Mouse (Mus musculus): ENCODE data around the gene Gm20388. TPM values are rescaled to one million over a fixed set of nuclear protein-coding genes. Genes with fewer than 3 reads are reported as not detected.

The Gm20388 gene
- polyA plus RNA-seq, 1 experiment from 2014 or later, result not detected

- no peak overlapping the region for H3K27ac ChIP-seq
- DNase-seq (ENCODE audit: low spot score) (no peak), ATAC-seq (ENCODE audit: low FRiP score) (peak; percentile 46; the same call in 1 of the 2 replicates)
- no peak overlapping the region for H3K9ac ChIP-seq
- H3K9me3 ChIP-seq (ENCODE audit: control insufficient read depth, low read length), result no peaks in the 10 kb centered on the region
- no peak overlapping the region for H3K4me2 ChIP-seq (replicated peaks)
- WGBS, result 66% methylated on average over 5 of the region's 5 CpGs
- no peaks in the 10 kb centered on the region for H3K36me3 ChIP-seq (replicated peaks; ENCODE audit: control insufficient read depth, insufficient read depth)
- H3K27me3 ChIP-seq (ENCODE audit: control insufficient read depth, insufficient read depth, low read length), result peaks cover 8% of the 10 kb centered on the region
- peaks cover 24% of the 10 kb centered on the region for H3K4me1 ChIP-seq (replicated peaks; ENCODE audit: control insufficient read depth, insufficient read depth, low read length)
- H3K4me3 ChIP-seq (replicated peaks; ENCODE audit: low read length), result no peak overlapping the region
Measured at GRCm38 (mm10) chr8:122347811-122348552, 2437.3 kb downstream of the Gm20388 start.

DNA sequence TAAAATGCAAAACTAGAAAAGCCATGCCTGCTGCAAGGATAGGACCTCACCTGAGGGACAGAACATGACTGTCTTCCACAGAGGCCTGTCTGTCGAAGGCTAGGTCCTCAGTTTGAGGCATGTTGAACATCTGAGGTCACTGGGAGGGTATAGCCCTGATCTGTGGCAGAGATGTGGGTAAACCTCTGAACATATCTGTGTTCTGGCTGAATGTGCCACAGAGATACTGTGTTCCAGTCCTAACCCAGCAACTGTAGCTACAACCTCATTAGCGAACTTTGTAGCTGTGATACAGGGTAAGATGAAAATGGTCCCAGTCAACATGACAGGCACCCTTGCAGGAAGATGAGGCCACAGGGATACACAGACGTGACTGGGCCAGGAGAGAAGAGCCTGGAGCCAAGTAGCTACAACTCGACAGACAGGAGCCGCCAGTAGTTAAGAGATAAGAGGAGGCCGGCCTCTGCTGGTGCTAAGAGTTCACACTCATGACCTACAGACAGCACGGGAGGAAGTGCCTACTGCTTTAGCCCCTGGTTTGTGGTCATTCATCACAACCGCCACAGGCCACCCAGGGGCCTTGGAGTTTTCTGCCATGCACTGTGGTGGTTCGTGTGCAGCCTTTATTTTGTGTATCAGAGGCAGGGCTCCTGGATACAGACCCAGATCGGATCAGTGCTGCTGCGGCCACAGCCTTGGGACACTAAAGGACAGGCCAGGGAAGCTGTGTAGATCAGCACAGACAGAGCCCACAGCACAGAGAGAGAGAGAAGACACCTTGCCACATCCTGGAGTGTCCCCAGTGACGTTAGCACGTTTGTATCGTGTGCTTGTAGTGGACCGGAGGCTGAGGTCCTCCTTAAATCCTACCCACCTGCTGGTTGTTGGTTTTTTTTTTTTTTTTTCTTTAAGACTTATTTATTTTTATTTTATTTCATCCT is 2439.0 kb downstream of the Gm20388 start:
- no peak overlapping the region for H3K4me3 ChIP-seq (replicated peaks; ENCODE audit: low read length)
- peaks cover 6% of the 10 kb centered on the region for H3K27me3 ChIP-seq (ENCODE audit: control insufficient read depth, insufficient read depth, low read length)
- no peak overlapping the region for H3K9ac ChIP-seq
- ATAC-seq (ENCODE audit: low FRiP score), result no peak
- peaks cover 10% of the 10 kb centered on the region for H3K4me1 ChIP-seq (replicated peaks; ENCODE audit: control insufficient read depth, insufficient read depth, low read length)
- no peak overlapping the region for H3K4me2 ChIP-seq (replicated peaks)
- no peaks in the 10 kb centered on the region for H3K9me3 ChIP-seq (ENCODE audit: control insufficient read depth, low read length)
- H3K27ac ChIP-seq, result no peak overlapping the region; the same call in 1 of the 2 replicates
- DNase-seq (ENCODE audit: low spot score), result no peak
- WGBS, result 44% methylated on average over 15 of the region's 15 CpGs
- H3K36me3 ChIP-seq (replicated peaks; ENCODE audit: control insufficient read depth, insufficient read depth), result no peaks in the 10 kb centered on the region

DNA sequence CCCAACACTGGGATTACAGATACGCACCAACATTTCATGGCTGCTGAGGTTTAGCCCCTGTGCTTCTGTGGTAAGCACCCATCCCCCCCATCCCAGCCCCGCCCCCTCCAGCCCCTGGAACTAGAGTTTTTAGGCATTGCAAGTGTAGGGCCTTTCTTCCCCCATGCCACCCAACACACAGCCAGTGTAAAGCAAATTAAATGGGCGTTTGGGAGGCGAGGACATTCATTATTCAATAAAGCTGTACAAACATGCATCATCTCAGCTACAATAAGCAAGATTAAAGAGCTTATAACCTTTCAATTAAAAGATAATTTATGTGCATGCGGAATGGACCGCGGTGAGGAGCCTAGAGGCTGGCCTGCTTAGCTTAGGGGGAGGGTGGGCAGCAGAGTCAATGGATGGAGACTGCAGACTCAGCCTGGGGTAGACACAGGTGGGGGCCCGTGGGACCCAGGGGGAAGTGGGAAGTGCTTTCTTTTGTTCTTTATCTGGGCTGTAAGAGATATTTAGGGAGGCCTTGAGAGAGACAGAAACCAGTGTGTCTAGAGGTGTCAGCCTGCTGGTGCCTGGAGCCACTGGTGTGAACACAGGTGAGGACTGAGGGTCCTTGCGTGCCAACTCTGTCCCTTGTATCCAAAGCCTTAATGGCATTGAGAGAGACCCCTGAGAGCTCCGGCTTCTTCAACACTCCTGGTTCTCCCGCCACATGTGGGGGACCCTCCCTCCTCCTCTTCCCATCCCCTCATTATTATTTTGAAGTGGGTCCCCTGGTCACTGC is 2439.9 kb downstream of the Gm20388 start:
- no peak overlapping the region for H3K27ac ChIP-seq
- no peak overlapping the region for H3K9ac ChIP-seq
- no peak for ATAC-seq (ENCODE audit: low FRiP score)
- H3K9me3 ChIP-seq (ENCODE audit: control insufficient read depth, low read length), result no peaks in the 10 kb centered on the region
- H3K27me3 ChIP-seq (ENCODE audit: control insufficient read depth, insufficient read depth, low read length), result 0 out of 2 replicates have a peak, but pooled peaks cover 5% of the 10 kb centered on the region
- 25% methylated on average over 11 of the region's 11 CpGs for WGBS
- peaks cover 9% of the 10 kb centered on the region for H3K4me1 ChIP-seq (replicated peaks; ENCODE audit: control insufficient read depth, insufficient read depth, low read length)
- no peak overlapping the region for H3K4me3 ChIP-seq (replicated peaks; ENCODE audit: low read length)
- H3K4me2 ChIP-seq (replicated peaks), result no peak overlapping the region
- H3K36me3 ChIP-seq (replicated peaks; ENCODE audit: control insufficient read depth, insufficient read depth), result no peaks in the 10 kb centered on the region
- no peak for DNase-seq (ENCODE audit: low spot score)

DNA sequence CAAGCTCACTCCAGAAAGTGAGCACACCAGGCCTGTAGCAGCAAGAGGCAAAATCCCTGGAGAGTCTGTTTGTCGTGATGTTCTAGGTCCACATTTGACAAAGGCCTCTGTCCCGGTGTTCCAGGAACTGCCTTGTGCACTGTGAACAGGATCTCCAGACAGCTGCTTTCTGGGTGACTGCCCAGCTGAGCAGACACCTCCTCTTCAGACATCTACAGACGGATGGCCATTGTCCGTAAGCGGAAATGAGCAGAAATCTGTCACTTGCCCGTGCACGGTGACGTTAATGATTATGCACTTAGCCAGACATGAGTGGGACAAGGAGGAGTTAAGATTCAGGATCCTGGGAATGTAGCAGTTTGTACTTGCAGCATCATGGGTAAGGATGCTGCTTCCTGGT is 2443.5 kb downstream of the Gm20388 start:
- Histone ChIP-seq H3K27me3 (ENCODE audit: control insufficient read depth, insufficient read depth, low read length) (no peaks in the 10 kb centered on the region), H3K36me3 (replicated peaks; ENCODE audit: control insufficient read depth, insufficient read depth) (no peaks in the 10 kb centered on the region), H3K4me3 (replicated peaks; ENCODE audit: low read length) (no peak overlapping the region), H3K27ac (no peak overlapping the region), H3K9ac (no peak overlapping the region), H3K9me3 (ENCODE audit: control insufficient read depth, low read length) (no peaks in the 10 kb centered on the region), H3K4me1 (replicated peaks; ENCODE audit: control insufficient read depth, insufficient read depth, low read length) (peaks cover 12% of the 10 kb centered on the region), H3K4me2 (replicated peaks) (no peak overlapping the region)
- 71% methylated on average over 8 of the region's 8 CpGs for WGBS
- no peak for DNase-seq (ENCODE audit: low spot score)
- ATAC-seq (ENCODE audit: low FRiP score), result no peak

- no peak overlapping the region for H3K4me2 ChIP-seq (replicated peaks)
- no peaks in the 10 kb centered on the region for H3K27me3 ChIP-seq (ENCODE audit: control insufficient read depth, insufficient read depth, low read length)
- H3K4me3 ChIP-seq (replicated peaks; ENCODE audit: low read length), result no peak overlapping the region
- 78% methylated on average over 9 of the region's 9 CpGs for WGBS
- no peaks in the 10 kb centered on the region for H3K36me3 ChIP-seq (replicated peaks; ENCODE audit: control insufficient read depth, insufficient read depth)
- no peak overlapping the region for H3K27ac ChIP-seq
- no peak for DNase-seq (ENCODE audit: low spot score)
- peaks cover 3% of the 10 kb centered on the region for H3K4me1 ChIP-seq (replicated peaks; ENCODE audit: control insufficient read depth, insufficient read depth, low read length)
- no peak for ATAC-seq (ENCODE audit: low FRiP score)
- H3K9ac ChIP-seq, result no peak overlapping the region
- H3K9me3 ChIP-seq (ENCODE audit: control insufficient read depth, low read length), result no peaks in the 10 kb centered on the region
Measured at GRCm38 (mm10) chr8:122355642-122356606, 2445.3 kb downstream of the Gm20388 start.

DNA sequence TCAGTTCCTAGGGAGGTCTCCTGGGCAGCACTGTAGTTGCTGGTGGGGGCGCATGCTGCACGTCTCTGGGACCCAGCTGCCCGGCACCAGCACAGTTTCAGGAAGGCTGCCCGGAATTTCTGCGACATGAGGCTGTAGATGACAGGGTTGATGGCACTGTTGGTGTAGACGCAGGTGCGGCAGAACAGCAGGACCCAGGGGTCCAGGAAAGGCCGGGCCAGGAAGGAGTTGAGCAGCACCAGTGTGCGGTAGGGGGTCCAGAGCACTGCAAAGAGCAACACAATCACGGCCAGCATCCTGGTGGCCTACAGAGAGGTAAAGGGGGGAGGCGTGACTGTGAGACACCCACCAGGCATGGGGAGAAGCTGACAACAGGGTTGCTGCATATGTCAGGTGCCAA is 2446.6 kb downstream of the Gm20388 start:
- DNase-seq (ENCODE audit: low spot score) (no peak), ATAC-seq (ENCODE audit: low FRiP score) (no peak)
- Histone ChIP-seq H3K36me3 (replicated peaks; ENCODE audit: control insufficient read depth, insufficient read depth) (no peaks in the 10 kb centered on the region), H3K9me3 (ENCODE audit: control insufficient read depth, low read length) (no peaks in the 10 kb centered on the region), H3K4me1 (replicated peaks; ENCODE audit: control insufficient read depth, insufficient read depth, low read length) (peaks cover 3% of the 10 kb centered on the region; the same call in 1 of the 2 replicates), H3K27ac (no peak overlapping the region), H3K4me3 (replicated peaks; ENCODE audit: low read length) (no peak overlapping the region), H3K4me2 (replicated peaks) (no peak overlapping the region), H3K9ac (no peak overlapping the region), H3K27me3 (ENCODE audit: control insufficient read depth, insufficient read depth, low read length) (no peaks in the 10 kb centered on the region)
- WGBS, result 53% methylated on average over 11 of the region's 11 CpGs

- H3K9ac ChIP-seq, result no peak overlapping the region
- H3K27ac ChIP-seq, result no peak overlapping the region
- H3K4me1 ChIP-seq (replicated peaks; ENCODE audit: control insufficient read depth, insufficient read depth, low read length), result peaks cover 3% of the 10 kb centered on the region; the same call in 1 of the 2 replicates
- no peak overlapping the region for H3K4me2 ChIP-seq (replicated peaks)
- H3K9me3 ChIP-seq (ENCODE audit: control insufficient read depth, low read length), result no peaks in the 10 kb centered on the region
- no peaks in the 10 kb centered on the region for H3K27me3 ChIP-seq (ENCODE audit: control insufficient read depth, insufficient read depth, low read length)
- H3K36me3 ChIP-seq (replicated peaks; ENCODE audit: control insufficient read depth, insufficient read depth), result no peaks in the 10 kb centered on the region
- DNase-seq (ENCODE audit: low spot score), result no peak
- no peak overlapping the region for H3K4me3 ChIP-seq (replicated peaks; ENCODE audit: low read length)
- 82% methylated on average over 5 of the region's 5 CpGs for WGBS
- ATAC-seq (ENCODE audit: low FRiP score), result no peak
Measured at GRCm38 (mm10) chr8:122357641-122358040, 2447.0 kb downstream of the Gm20388 start.

- Histone ChIP-seq H3K9me3 (ENCODE audit: control insufficient read depth, low read length) (no peaks in the 10 kb centered on the region), H3K27ac (no peak overlapping the region), H3K36me3 (replicated peaks; ENCODE audit: control insufficient read depth, insufficient read depth) (no peaks in the 10 kb centered on the region), H3K27me3 (ENCODE audit: control insufficient read depth, insufficient read depth, low read length) (no peaks in the 10 kb centered on the region), H3K4me1 (replicated peaks; ENCODE audit: control insufficient read depth, insufficient read depth, low read length) (peaks cover 3% of the 10 kb centered on the region; the same call in 1 of the 2 replicates), H3K4me3 (replicated peaks; ENCODE audit: low read length) (no peak overlapping the region), H3K4me2 (replicated peaks) (no peak overlapping the region), H3K9ac (no peak overlapping the region)
- ATAC-seq (ENCODE audit: low FRiP score), result no peak
- no peak for DNase-seq (ENCODE audit: low spot score)
- WGBS, result 76% methylated on average over 15 of the region's 15 CpGs
Measured at GRCm38 (mm10) chr8:122359111-122359775, 2448.6 kb downstream of the Gm20388 start.
